Mouse (Mus musculus): ENCODE measurements at regions not wholly inside any gene's neighbourhood (a gene's known extent, or its start where the extent isn't known, plus 50 kb on each side); places are given as distances from the start of the nearest gene placed in this dataset.

DNA sequence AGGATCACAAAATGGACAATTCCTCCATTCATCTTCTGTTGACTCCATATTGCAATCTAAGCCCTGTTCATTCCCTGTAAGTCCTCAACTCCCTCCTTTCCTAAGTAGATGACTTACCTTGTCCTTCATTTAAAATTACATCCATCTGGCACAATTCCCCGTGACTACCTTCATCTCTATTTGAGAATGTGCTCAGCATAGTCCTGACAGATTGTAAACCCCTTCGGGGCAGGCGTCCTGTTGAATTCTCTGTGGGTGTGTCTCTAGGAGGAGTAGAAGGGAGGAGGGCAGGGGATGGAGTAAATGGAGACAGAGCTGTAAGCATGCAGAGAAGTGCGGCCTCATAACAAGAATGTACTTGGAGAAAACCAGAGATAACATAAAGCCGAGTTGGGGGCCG is 79.1 kb upstream of the Astn2 start:
- TF ChIP-seq CTCF (IDR thresholded peaks at IDR 0.05) = no peak
- TF ChIP-seq POLR2A (IDR thresholded peaks at IDR 0.05; ENCODE audit: insufficient read depth, low read depth, low read length) = no peak
- TF ChIP-seq EP300 (IDR thresholded peaks at IDR 0.05; ENCODE audit: insufficient read depth, low read depth, low read length) = no peak
